Mouse (Mus musculus) stomach, postnatal 0 days (tissue): ENCODE results near the gene Prr14.

Experiments
- CTCF ChIP-seq: IDR thresholded peaks from 2 replicates; pipeline ENCODE4 v1.5.1; 2016; ENCODE audit warnings: antibody characterized with exemption, low read depth, mild to moderate bottlenecking, moderate library complexity
- EP300 ChIP-seq: optimal IDR thresholded peaks from 2 replicates; pipeline ENCODE3; 2016; ENCODE audit warnings: antibody characterized with exemption

GRCm38 (mm10) chr7:127425291-127425690 is 34.1 kb upstream of the Prr14 start:
- TF ChIP-seq CTCF (no peak), EP300 (no peak)
